In genomic region chr13:83735631-83736475, GRCm38 (mm10) we compare ENCODE assay signal across 11 mouse cellular contexts.
A peak's percentile ranks its signal among the peaks of the same experiment; 100 is the strongest.
DNase-seq lines count a peak whose midpoint lies in the region; ATAC-seq and TF ChIP-seq lines count a peak whose summit lies in the region.
"Had no signal": no experiment of that assay in that cellular context is flagged by ENCODE, and none has a peak within 500 bp of the region (broad histone marks: within the 10 kb centered on the region; RNA-seq: fewer than 3 reads in every experiment).

No protein-coding gene starts in this region.

- no peaks in the 10 kb centered on the region for H3K27me3 ChIP-seq in forebrain, embryonic 12.5 days
- peaks cover 78% of the 10 kb centered on the region for H3K27me3 ChIP-seq in midbrain, embryonic 10.5 days (ENCODE audit: low read depth, poor library complexity, severe bottlenecking)
- H3K27me3 ChIP-seq in liver, embryonic 11.5 days (replicated peaks; ENCODE audit: control insufficient read depth, insufficient read depth, low read length) = peaks cover 84% of the 10 kb centered on the region
- H3K27me3 ChIP-seq: CH12.LX had no signal

- peaks cover 41% of the 10 kb centered on the region for H3K36me3 ChIP-seq in forebrain, embryonic 12.5 days (replicated peaks)
- H3K36me3 ChIP-seq in midbrain, embryonic 10.5 days = peaks cover 56% of the 10 kb centered on the region
- H3K36me3 ChIP-seq in liver, embryonic 11.5 days (ENCODE audit: control insufficient read depth, insufficient read depth, low read length) = no peaks in the 10 kb centered on the region
- H3K36me3 ChIP-seq: liver, embryonic 13.5 days had no signal

- ATAC-seq in forebrain, embryonic 12.5 days (ENCODE audit: low FRiP score) = no peak
- ATAC-seq in liver, embryonic 11.5 days (replicated peaks; ENCODE audit: low FRiP score) = no peak

- intact Hi-C loops in left cerebral cortex, adult 2 months (cut with DNase I) = no loop called here
- intact Hi-C loops in left cerebral cortex, postnatal 10 days (cut with DNase I) = loop anchor here (2.0 to 5.0 kb wide), 2 partner anchors 327 to 876 kb away; no protein-coding TSS in a partner anchor

- H3K9me3 ChIP-seq in forebrain, embryonic 12.5 days = no peaks in the 10 kb centered on the region
- H3K9me3 ChIP-seq in midbrain, embryonic 10.5 days (replicated peaks) = no peaks in the 10 kb centered on the region
- no peaks in the 10 kb centered on the region for H3K9me3 ChIP-seq in liver, embryonic 11.5 days (ENCODE audit: control insufficient read depth, low read length)
- H3K9me3 ChIP-seq: liver, embryonic 13.5 days had no signal

- DNase-seq in left cerebral cortex, adult 2 months (ENCODE audit: extremely low spot score in 1 of 2, low spot score in 2 of 2) = peak in 1 of 2 experiments; percentile 8
- no peak for DNase-seq in left cerebral cortex, postnatal 10 days (ENCODE audit: extremely low spot score in 1 of 2, low spot score in 2 of 2)
- no peak for DNase-seq in midbrain, embryonic 10.5 days (ENCODE audit: low spot score)
- peak; percentile 88 for DNase-seq in retina, postnatal 1 day
- no peak for DNase-seq in urinary bladder, postnatal 25 days (ENCODE audit: low spot score)
- no peak for DNase-seq in liver, embryonic 11.5 days (ENCODE audit: low spot score)
- DNase-seq: heart, postnatal 36 days; liver, embryonic 13.5 days had no signal

- H3K4me3 ChIP-seq in left cerebral cortex, adult 2 months = peak overlapping the region; percentile 83
- peak overlapping the region; percentile 50 for H3K4me3 ChIP-seq in forebrain, embryonic 12.5 days (replicated peaks)
- H3K4me3 ChIP-seq in midbrain, embryonic 10.5 days = peak overlapping the region; percentile 85
- H3K4me3 ChIP-seq in liver, embryonic 11.5 days (ENCODE audit: low read depth, low read length) = no peak overlapping the region
- H3K4me3 ChIP-seq: erythroblast, embryonic 14.5 days; liver, embryonic 13.5 days had no signal

- H3K27ac ChIP-seq in left cerebral cortex, adult 2 months = peak overlapping the region; percentile 80
- H3K27ac ChIP-seq in forebrain, embryonic 12.5 days = peak overlapping the region; percentile 91
- H3K27ac ChIP-seq in midbrain, embryonic 10.5 days (replicated peaks) = peak overlapping the region; percentile 88; the same call in 1 of the 2 replicates
- H3K27ac ChIP-seq in liver, embryonic 11.5 days (ENCODE audit: low read depth, low read length) = no peak overlapping the region
- H3K27ac ChIP-seq: liver, embryonic 13.5 days had no signal

- H3K9ac ChIP-seq in forebrain, embryonic 12.5 days = peak overlapping the region; percentile 79
- H3K9ac ChIP-seq in liver, embryonic 11.5 days (ENCODE audit: low read depth, low read length) = no peak overlapping the region
- H3K9ac ChIP-seq: liver, embryonic 13.5 days had no signal

- H3K4me1 ChIP-seq in forebrain, embryonic 12.5 days = no peaks in the 10 kb centered on the region
- H3K4me1 ChIP-seq in midbrain, embryonic 10.5 days = peaks cover 69% of the 10 kb centered on the region
- no peaks in the 10 kb centered on the region for H3K4me1 ChIP-seq in liver, embryonic 11.5 days (replicated peaks; ENCODE audit: control insufficient read depth, insufficient read depth, low read length)
- H3K4me1 ChIP-seq: liver, embryonic 13.5 days had no signal

- TF ChIP-seq CTCF in left cerebral cortex, adult 2 months (IDR thresholded peaks at IDR 0.05) = no peak

- WGBS in forebrain, embryonic 12.5 days = 11% methylated on average over 10 of the region's 10 CpGs
- 47% methylated on average over 10 of the region's 10 CpGs for WGBS in midbrain, embryonic 10.5 days
- WGBS in liver, embryonic 11.5 days = 53% methylated on average over 10 of the region's 10 CpGs

- H3K4me2 ChIP-seq in forebrain, embryonic 12.5 days = peak overlapping the region; percentile 61
- no peak overlapping the region for H3K4me2 ChIP-seq in liver, embryonic 11.5 days
- H3K4me2 ChIP-seq: liver, embryonic 13.5 days had no signal
